Comparison of ENCODE assay signal across 11 mouse cellular contexts in genomic region chr1:193198312-193198711, GRCm38 (mm10). TPM values are rescaled to one million over a fixed set of nuclear protein-coding genes. Genes with fewer than 3 reads are reported as not detected.
DNase-seq lines count a peak whose midpoint lies in the region; ATAC-seq and TF ChIP-seq lines count a peak whose summit lies in the region.
"Had no signal": no experiment of that assay in that cellular context is flagged by ENCODE, and none has a peak within 500 bp of the region (broad histone marks: within the 10 kb centered on the region; RNA-seq: fewer than 3 reads in every experiment).

No protein-coding gene starts in this region.

- no peak overlapping the region for H3K4me2 ChIP-seq in heart, embryonic 12.5 days
- H3K4me2 ChIP-seq: midbrain, embryonic 13.5 days had no signal

- no peak for DNase-seq in left cerebral cortex, adult 2 months (ENCODE audit: extremely low spot score in 1 of 2, low spot score in 2 of 2)
- no peak for DNase-seq in left cerebral cortex, adult 8-10 months (ENCODE audit: low spot score in 2 of 2)
- DNase-seq in adrenal gland, postnatal 25 days: no peak
- DNase-seq in right cerebral cortex, postnatal 14 days: no peak
- DNase-seq: kidney, adult 11 months; layer of hippocampus, adult 9-11 months had no signal

- H3K9me3 ChIP-seq in heart, embryonic 12.5 days (replicated peaks): no peaks in the 10 kb centered on the region
- H3K9me3 ChIP-seq: midbrain, embryonic 13.5 days had no signal

- H3K36me3 ChIP-seq in heart, embryonic 12.5 days: no peaks in the 10 kb centered on the region
- H3K36me3 ChIP-seq: midbrain, embryonic 13.5 days had no signal

- H3K9ac ChIP-seq in heart, embryonic 12.5 days: no peak overlapping the region
- H3K9ac ChIP-seq: midbrain, embryonic 13.5 days had no signal

- peak; percentile 29 for ATAC-seq in CD4-positive, CD25-positive, alpha-beta regulatory T cell, adult 4 months
- ATAC-seq in common myeloid progenitor, adult 5-6 weeks (replicated peaks; ENCODE audit: low read depth, poor library complexity, severe bottlenecking): peak; percentile 35
- 0 out of 2 replicates have a peak, but pooled peaks have one; percentile 6 for ATAC-seq in monocyte, adult 5-6 weeks (replicated peaks; ENCODE audit: insufficient number of reproducible peaks, low FRiP score, low TSS enrichment, poor library complexity, severe bottlenecking)
- ATAC-seq in heart, embryonic 12.5 days (ENCODE audit: insufficient number of reproducible peaks, low FRiP score): no peak
- ATAC-seq: midbrain, embryonic 13.5 days had no signal

- no peak overlapping the region for H3K27ac ChIP-seq in left cerebral cortex, adult 2 months
- no peak overlapping the region for H3K27ac ChIP-seq in heart, embryonic 12.5 days (ENCODE audit: poor library complexity, severe bottlenecking)
- H3K27ac ChIP-seq: midbrain, embryonic 13.5 days had no signal

- no peaks in the 10 kb centered on the region for H3K27me3 ChIP-seq in heart, embryonic 12.5 days (replicated peaks)
- H3K27me3 ChIP-seq: midbrain, embryonic 13.5 days had no signal

- peak; percentile 16 for TF ChIP-seq CTCF in left cerebral cortex, adult 2 months (IDR thresholded peaks at IDR 0.05)

- WGBS in heart, embryonic 12.5 days: 73% methylated on average over 2 of the region's 2 CpGs

- H3K4me1 ChIP-seq in heart, embryonic 12.5 days (replicated peaks): peaks cover 4% of the 10 kb centered on the region
- H3K4me1 ChIP-seq: midbrain, embryonic 13.5 days had no signal

- intact Hi-C loops in left cerebral cortex, adult 2 months (cut with DNase I): no loop called here

- H3K4me3 ChIP-seq in left cerebral cortex, adult 2 months: no peak overlapping the region
- no peak overlapping the region for H3K4me3 ChIP-seq in heart, embryonic 12.5 days
- H3K4me3 ChIP-seq: midbrain, embryonic 13.5 days had no signal

RNA-seq across cellular contexts. Expression of gene Traf3ip3, which starts 3.2 kb away (rescaled TPM):
- total RNA-seq in left cerebral cortex, adult 2 months (2021): 1 to 10 TPM; 1.2 to 1.8 TPM
- total RNA-seq in left cerebral cortex, adult 8-10 months (2022): 1 to 10 TPM; 1.4 to 6.0 (median 2.1) TPM
- 100 to 1,000 TPM; 367 to 455 TPM for polyA plus RNA-seq in CD4-positive, CD25-positive, alpha-beta regulatory T cell, adult 4 months (2017; shearing (Covaris generic))
- 36.7 and 65.1 TPM in 2 replicates for total RNA-seq in common myeloid progenitor, adult 5-6 weeks (2017)
- total RNA-seq in monocyte, adult 5-6 weeks (2017): 198 to 292 TPM (median 228 TPM) in 3 replicates
- total RNA-seq in adrenal gland, postnatal 25 days (2021): 1.5 and 3.4 TPM in 2 replicates
- polyA plus RNA-seq in heart, embryonic 12.5 days (2016; fragmentation: Nextera tagmentation; extraction: Ambion mirVana): 0.99 and 1.6 TPM in 2 replicates

RNA-seq across cellular contexts. Expression of gene Lamb3, which starts 9.2 kb away (rescaled TPM):
- total RNA-seq in left cerebral cortex, adult 2 months (2021): 1 to 10 TPM in 1 of 2 experiments, under 1 TPM in 1; 0.97 to 1.1 TPM
- 1 to 10 TPM; 1.6 to 4.7 (median 2.1) TPM for total RNA-seq in left cerebral cortex, adult 8-10 months (2022)
- 10 to 100 TPM; 22.2 to 30.4 TPM for polyA plus RNA-seq in CD4-positive, CD25-positive, alpha-beta regulatory T cell, adult 4 months (2017; shearing (Covaris generic))
- 0.39 and 2.1 TPM in 2 replicates for total RNA-seq in common myeloid progenitor, adult 5-6 weeks (2017)
- 2.9 to 28.1 TPM (median 5.6 TPM) in 3 replicates for total RNA-seq in monocyte, adult 5-6 weeks (2017)
- total RNA-seq in adrenal gland, postnatal 25 days (2021): 0.76 and 2.3 TPM in 2 replicates
- polyA plus RNA-seq in heart, embryonic 12.5 days (2016; fragmentation: Nextera tagmentation; extraction: Ambion mirVana): 2.3 and 2.5 TPM in 2 replicates

RNA-seq across cellular contexts. Expression of gene A130010J15Rik, which starts 30.5 kb away (rescaled TPM):
- 1 to 10 TPM; 3.4 to 3.5 TPM for total RNA-seq in left cerebral cortex, adult 2 months (2021)
- 1 to 10 TPM; 3.7 to 4.9 (median 4.2) TPM for total RNA-seq in left cerebral cortex, adult 8-10 months (2022)
- 10 to 100 TPM; 15.7 to 16.1 TPM for polyA plus RNA-seq in CD4-positive, CD25-positive, alpha-beta regulatory T cell, adult 4 months (2017; shearing (Covaris generic))
- total RNA-seq in common myeloid progenitor, adult 5-6 weeks (2017): 12.7 and 13.0 TPM in 2 replicates
- total RNA-seq in monocyte, adult 5-6 weeks (2017): 6.1 to 15.4 TPM (median 10.2 TPM) in 3 replicates
- total RNA-seq in adrenal gland, postnatal 25 days (2021): 1.6 and 4.9 TPM in 2 replicates
- polyA plus RNA-seq in heart, embryonic 12.5 days (2016; fragmentation: Nextera tagmentation; extraction: Ambion mirVana): 13.4 and 13.9 TPM in 2 replicates

RNA-seq across cellular contexts. Expression of gene Irf6, which starts 45.4 kb away (rescaled TPM):
- 1 to 10 TPM in 1 of 2 experiments, under 1 TPM in 1; 0.68 to 1.1 TPM for total RNA-seq in left cerebral cortex, adult 2 months (2021)
- total RNA-seq in left cerebral cortex, adult 8-10 months (2022): 1 to 10 TPM; 1.2 to 2.7 (median 1.5) TPM
- polyA plus RNA-seq in CD4-positive, CD25-positive, alpha-beta regulatory T cell, adult 4 months (2017; shearing (Covaris generic)): 1 to 10 TPM; 7.3 to 9.3 TPM
- total RNA-seq in common myeloid progenitor, adult 5-6 weeks (2017): 1.0 and 1.6 TPM in 2 replicates
- 0.29 TPM in 1 of 3 replicates, not detected in the others for total RNA-seq in monocyte, adult 5-6 weeks (2017)
- total RNA-seq in adrenal gland, postnatal 25 days (2021): 0.18 and 0.38 TPM in 2 replicates
- 4.8 and 6.6 TPM in 2 replicates for polyA plus RNA-seq in heart, embryonic 12.5 days (2016; fragmentation: Nextera tagmentation; extraction: Ambion mirVana)
